Mouse (Mus musculus) lung, adult 2 months (tissue): ENCODE measurements around the gene Car9. TPM values are rescaled to one million over a fixed set of nuclear protein-coding genes. Genes with fewer than 3 reads are reported as not detected.

Experiments used
- DNase-seq: peaks from one replicate; pipeline ENCODE4 v3.0.0; 2022
- H3K4me1 ChIP-seq: fragments of 200-500 bp; 2 replicates; pipeline ENCODE4 v1.6.1; 2011; ENCODE audit warnings: low read length; ENCODE audit not compliant: control insufficient read depth, insufficient read depth
- H3K4me3 ChIP-seq: fragments of 200-500 bp; replicated peaks from 2 replicates; pipeline ENCODE3; 2011; ENCODE audit warnings: low read depth, mild to moderate bottlenecking, control low read depth, low read length; ENCODE audit errors: extremely low read depth
- CTCF ChIP-seq: fragments of 200-500 bp; IDR thresholded peaks from 2 replicates; pipeline ENCODE4 v1.5.1; 2011; ENCODE audit warnings: mild to moderate bottlenecking, low read length, control low read depth; ENCODE audit not compliant: insufficient read depth
- POLR2A ChIP-seq: fragments of 200-500 bp; IDR thresholded peaks from 2 replicates; pipeline ENCODE4 v1.6.1; 2011; ENCODE audit warnings: low read depth, mild to moderate bottlenecking, control low read depth, low read length, borderline replicate concordance; ENCODE audit errors: extremely low read depth
- WGBS: fragments of 180-500 bp; shearing (Covaris S2); methylation state at CpG from one replicate; pipeline ENCODE4 v1.1.7; 2018; 5-methylcytosine and 5-hydroxymethylcytosine counted together
- polyA plus RNA-seq: library from polyadenylated mRNA; depleted of rRNA; stranded (reverse); fragments of >200 nt; gene quantifications from 2 replicates; pipeline ENCODE4 v1.2.3, GENCODE M21; 2012

Car9 gene
- polyA plus RNA-seq, 1 experiment = 1.8 TPM

DNA sequence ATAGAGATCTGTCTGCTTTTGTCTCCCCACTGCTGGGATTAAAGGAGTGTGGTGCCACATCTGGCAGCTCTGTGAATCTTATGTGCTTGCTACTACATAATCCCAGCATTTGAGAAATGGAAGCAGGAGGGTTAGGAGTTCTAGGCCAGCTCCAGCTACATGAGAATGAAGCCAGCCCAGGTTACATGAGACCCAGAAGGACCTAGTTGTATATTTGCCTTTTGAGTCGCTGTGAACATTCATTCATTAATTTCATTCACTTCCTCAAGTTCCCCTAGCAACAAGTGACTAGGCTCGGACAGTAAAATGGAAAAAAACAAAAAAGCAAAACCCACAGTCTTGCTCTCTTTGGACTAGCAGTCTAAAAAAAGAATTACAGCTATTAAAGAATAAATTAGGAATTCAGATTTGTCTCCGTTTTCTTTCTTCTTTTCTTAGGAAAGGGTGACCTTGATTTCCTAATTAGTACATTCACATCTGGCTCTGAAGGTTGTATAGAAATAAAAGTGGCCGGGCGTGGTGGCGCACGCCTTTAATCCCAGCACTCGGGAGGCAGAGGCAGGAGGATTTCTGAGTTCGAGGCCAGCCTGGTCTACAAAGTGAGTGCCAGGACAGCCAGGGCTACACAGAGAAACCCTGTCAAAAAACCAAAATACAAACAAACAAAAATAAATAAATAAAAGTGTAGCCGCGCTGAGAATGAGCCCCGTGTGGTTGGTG, 14.5 kb upstream of the Car9 start:
- 33% methylated on average over 12 of the region's 12 CpGs for WGBS
- Histone ChIP-seq H3K4me3 (peak overlapping the region; percentile 42), H3K4me1 (peaks cover 5% of the 10 kb centered on the region; the same call in 1 of the 2 replicates)
- DNase-seq = no peak
- TF ChIP-seq CTCF (no peak), POLR2A (no peak)

DNA sequence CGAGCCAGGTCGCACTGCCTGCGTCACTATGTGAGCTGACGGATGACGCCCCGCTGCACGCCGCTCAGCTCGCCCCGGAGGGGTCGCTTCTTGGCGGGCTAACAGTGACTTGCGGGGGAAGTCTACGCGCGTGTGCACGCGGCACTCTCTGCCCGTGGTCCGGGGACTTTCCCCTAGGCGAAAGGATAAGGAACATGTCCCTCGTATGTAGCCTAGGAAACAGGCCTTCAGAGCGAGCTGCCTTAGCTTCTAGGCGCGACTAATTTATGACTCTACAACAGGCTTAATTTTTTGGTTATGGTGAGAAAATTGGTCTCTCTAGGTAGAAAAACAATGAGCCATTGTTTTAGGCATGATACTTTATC, 14.0 kb upstream of the Car9 start, which contains the start of gene Ccdc107:
TSS of gene Ccdc107 (plus strand) at position 80 of the 365 bp plus-strand sequence.
- no peak for TF ChIP-seq POLR2A
- TF ChIP-seq CTCF = no peak
- under 1% methylated on average over 25 of the region's 25 CpGs for WGBS
- DNase-seq = peak; percentile 83
- Histone ChIP-seq H3K4me1 (peaks cover 5% of the 10 kb centered on the region; the same call in 1 of the 2 replicates), H3K4me3 (peak within 1 kb of the TSS; percentile 93)

DNA sequence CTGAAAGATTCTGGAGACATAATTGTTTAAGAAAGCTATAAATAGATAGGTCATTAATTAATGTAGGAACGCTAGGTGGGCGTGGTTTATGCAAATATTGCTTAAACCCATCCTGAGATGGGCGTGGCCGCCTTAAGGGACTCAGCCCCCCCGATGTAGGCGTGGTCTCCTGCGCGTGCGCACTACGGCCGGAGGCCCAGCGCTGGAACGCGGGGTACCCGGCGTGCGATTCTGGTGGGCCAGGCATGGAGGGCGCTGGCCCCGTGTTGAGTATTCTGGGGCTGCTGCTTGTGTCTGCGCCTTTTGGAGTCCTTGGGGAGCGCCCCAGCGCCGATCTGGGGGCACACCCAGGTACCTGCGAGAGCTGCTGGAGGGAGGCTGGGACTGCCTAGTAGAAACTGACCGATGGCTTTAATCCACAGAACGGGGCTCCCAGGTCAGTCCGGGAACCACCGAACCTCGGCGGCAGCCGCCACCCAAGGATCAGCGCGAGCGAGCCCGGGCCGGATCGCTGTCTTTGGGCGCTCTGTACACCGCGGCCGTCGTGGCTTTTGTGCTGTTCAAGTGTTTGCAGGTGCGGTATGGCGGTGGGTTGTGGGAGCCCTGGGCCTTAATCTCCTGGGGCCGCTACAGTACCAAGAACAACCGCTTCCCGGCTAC, 13.4 kb upstream of the Car9 start:
- DNase-seq = peak; percentile 97
- peaks cover 5% of the 10 kb centered on the region; the same call in 1 of the 2 replicates for H3K4me1 ChIP-seq
- WGBS = under 1% methylated on average over 47 of the region's 47 CpGs
- peak overlapping the region; percentile 93 for H3K4me3 ChIP-seq
- TF ChIP-seq CTCF = no peak
- peak; percentile 90 for TF ChIP-seq POLR2A

DNA sequence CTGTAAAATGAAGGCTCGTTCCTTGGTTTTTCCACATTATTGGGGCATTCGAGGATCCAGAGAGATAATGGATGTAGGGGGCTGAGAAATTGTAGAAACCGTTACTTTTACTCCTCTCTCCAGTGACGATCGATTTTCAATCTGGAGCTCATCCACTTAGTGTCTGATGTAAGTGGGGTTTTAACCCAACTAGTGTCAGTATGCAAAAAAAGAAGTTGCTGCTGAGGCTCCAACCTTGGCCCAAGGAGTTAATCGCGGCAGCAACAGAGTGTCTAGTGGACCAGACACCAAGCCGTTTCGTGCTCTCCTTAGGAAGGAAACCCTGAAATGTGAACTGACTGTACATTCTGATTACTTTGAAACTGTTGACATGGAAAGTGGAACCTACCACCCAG, 12.9 kb upstream of the Car9 start:
- Histone ChIP-seq H3K4me3 (peak overlapping the region; percentile 93), H3K4me1 (peaks cover 5% of the 10 kb centered on the region; the same call in 1 of the 2 replicates)
- WGBS = 1% methylated on average over 9 of the region's 9 CpGs
- DNase-seq = no peak
- TF ChIP-seq POLR2A (no peak), CTCF (no peak)

DNA sequence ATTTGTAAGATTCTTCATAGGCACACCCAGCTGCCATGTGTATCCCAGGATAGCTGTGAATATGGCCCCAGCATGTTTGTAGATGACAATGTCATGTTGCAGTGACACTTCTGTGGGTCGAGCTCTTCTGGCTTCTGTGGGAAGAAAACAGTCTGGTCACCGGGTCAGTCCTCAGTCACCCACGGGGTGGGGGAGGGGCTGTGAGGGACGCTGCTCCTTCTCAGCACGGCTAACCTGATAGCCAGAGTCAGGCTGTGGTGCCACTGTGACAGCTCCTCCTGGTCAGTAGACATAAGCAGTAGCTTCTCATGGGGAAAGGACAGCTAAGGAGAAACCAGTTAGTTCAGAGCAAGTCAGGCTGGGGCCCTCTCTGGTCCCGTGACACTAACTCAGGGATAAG, 10.2 kb upstream of the Car9 start:
- WGBS = 63% methylated on average over 6 of the region's 6 CpGs
- TF ChIP-seq CTCF (no peak), POLR2A (no peak)
- H3K4me1 ChIP-seq = peaks cover 3% of the 10 kb centered on the region; the same call in 1 of the 2 replicates
- no peak overlapping the region for H3K4me3 ChIP-seq
- no peak for DNase-seq

DNA sequence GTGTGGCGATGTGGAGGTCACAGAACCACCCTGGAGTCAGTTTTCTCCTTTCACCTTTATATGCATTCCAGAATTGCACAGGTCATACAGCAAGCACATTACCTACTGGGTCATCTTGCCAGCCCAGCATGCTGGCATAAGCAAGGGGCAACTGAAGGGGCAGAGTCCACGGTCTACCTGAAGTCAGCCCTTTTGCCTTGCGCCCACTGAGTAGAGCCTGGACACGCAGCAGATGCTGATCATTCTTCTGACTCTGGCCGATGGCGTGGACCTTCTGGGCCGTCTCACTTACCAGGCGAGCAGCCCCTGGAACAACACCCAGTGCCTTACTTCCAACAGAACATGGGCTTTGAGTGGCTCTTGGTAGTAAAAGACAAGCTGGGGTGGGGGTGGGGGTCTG, 9.4 kb upstream of the Car9 start:
- 91% methylated on average over 8 of the region's 8 CpGs for WGBS
- TF ChIP-seq POLR2A (no peak), CTCF (no peak)
- no peak for DNase-seq
- Histone ChIP-seq H3K4me3 (no peak overlapping the region), H3K4me1 (peaks cover 3% of the 10 kb centered on the region; the same call in 1 of the 2 replicates)

DNA sequence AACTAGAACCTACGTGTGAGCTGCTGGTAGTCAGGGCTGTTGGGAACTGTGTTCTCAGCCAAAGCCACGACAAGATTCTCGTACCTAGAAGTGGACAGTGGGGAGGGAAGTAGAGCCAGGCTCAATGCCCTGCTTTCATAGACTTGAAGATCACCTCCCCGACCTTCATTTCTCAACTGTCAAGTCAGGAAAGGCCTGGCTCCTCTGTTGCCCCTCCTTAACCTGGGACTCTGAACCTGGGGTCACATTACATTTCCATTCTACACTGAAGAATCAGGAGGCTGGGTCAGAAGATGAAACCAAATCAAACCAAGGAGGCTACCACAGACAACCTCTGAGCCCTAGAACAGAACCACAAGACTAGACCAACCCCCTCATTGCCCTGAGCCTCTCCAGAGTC, 8.8 kb upstream of the Car9 start:
- H3K4me1 ChIP-seq = peaks cover 3% of the 10 kb centered on the region; the same call in 1 of the 2 replicates
- no peak for DNase-seq
- TF ChIP-seq CTCF (no peak), POLR2A (no peak)
- 61% methylated on average over 4 of the region's 4 CpGs for WGBS
- no peak overlapping the region for H3K4me3 ChIP-seq

DNA sequence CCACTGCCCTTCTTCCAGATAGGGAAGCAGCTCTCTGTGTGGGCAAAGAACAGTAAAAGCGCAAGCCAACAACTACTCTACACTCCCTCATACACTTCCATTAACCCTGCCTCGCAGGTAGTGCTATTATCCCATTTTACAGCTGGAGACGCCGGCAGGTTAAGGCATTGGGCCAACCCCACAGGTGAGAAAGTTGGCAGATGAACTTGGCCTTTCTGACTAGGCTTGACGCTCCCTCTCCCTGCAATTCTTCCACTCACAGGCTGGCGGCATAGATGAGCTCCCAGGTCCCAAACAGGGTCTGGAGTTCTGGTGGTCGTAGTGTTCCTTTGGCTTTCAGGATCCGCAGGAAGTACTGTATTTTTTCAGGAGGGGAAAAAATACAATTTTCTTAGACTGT, 7.8 kb upstream of the Car9 start:
- Histone ChIP-seq H3K4me1 (peaks cover 3% of the 10 kb centered on the region; the same call in 1 of the 2 replicates), H3K4me3 (no peak overlapping the region)
- WGBS = 12% methylated on average over 8 of the region's 8 CpGs
- peak; percentile 42 for TF ChIP-seq CTCF
- no peak for TF ChIP-seq POLR2A
- no peak for DNase-seq

DNA sequence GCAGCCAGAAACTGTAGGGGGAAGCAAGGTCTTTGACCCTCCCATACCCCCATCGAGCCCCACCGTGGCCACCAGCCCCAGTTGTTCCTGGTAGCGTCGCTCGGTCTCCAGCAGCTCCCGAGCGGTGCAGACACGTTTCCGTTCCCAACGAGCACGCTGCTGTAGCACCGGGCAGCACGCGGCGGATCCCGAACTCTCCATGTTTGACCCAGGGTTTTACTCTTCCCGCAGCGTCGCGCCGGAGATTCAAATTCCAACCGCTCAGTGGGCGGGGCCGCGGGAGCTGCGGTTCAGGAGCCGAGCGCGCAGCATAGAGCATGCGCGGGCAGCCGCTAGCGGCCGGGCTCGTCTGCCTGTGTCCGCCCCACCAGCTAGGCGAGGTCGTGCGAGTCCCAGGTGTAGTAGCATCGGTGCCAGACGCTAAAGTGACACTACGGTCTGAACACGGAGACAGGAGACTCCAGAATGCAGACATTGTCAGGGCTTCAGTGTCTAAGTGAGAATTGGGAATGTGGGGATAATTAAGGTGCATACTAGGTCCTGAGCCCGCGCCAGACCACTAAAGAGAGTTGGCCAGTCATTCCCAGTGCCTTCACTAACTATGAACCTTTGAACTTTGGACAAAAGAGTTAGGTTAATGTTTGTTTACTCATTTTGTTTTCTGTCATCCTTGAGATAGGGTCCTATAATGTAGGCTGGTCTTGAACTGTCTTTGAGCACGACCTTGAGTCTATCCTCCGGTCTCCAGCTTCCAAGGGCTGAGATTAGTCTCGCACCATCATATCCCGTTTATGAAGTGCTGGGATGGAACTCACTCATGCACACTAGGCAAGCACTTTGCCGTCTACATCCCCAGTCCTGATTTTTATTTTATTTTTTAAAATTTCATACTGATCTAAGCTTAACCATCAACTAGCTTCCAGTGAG, 7.1 kb upstream of the Car9 start, which contains the start of gene Arhgef39:
TSS of gene Arhgef39 (minus strand) at position 289 of the 927 bp plus-strand sequence.
- peak within 1 kb of the TSS; percentile 66 for H3K4me3 ChIP-seq
- H3K4me1 ChIP-seq = no peaks in the 10 kb centered on the region
- WGBS = 6% methylated on average over 50 of the region's 50 CpGs
- DNase-seq = peak; percentile 74
- TF ChIP-seq CTCF (no peak), POLR2A (no peak)

DNA sequence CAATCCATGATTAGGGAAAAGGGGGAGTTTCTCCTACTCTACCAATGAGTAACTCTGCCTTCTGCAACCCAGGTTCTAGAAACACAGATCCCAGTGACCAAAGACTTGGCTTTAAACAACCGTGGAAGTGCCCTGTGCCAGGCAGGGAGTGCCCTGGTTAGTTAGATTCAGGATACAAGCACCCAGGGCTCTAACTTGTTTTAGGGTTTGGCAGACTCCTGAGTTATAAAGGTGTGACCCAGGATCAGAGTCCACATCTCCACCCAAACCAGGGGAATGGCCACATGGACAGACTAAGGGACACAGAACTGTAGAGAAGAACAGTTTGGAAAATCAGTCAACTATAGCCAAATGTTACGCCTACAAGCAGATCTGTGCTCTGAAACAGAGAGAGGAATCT, 3.7 kb upstream of the Car9 start:
- TF ChIP-seq POLR2A (no peak), CTCF (no peak)
- H3K4me1 ChIP-seq = peaks cover 3% of the 10 kb centered on the region; the same call in 1 of the 2 replicates
- WGBS = 86% methylated on average over 2 of the region's 2 CpGs
- no peak for DNase-seq
- H3K4me3 ChIP-seq = no peak overlapping the region
